Mouse (Mus musculus) liver, postnatal 0 days (tissue): Measurements from ENCODE around the gene Tmem86a.

Experiments
- CTCF ChIP-seq: sonication (generic); IDR thresholded peaks from 2 replicates; pipeline ENCODE4 v1.5.1; 2016; ENCODE audit warnings: antibody characterized with exemption, low read depth
- EP300 ChIP-seq: IDR thresholded peaks from 2 replicates; pipeline ENCODE4 v1.6.1; 2016; ENCODE audit warnings: antibody characterized with exemption, low read depth, mild to moderate bottlenecking

DNA sequence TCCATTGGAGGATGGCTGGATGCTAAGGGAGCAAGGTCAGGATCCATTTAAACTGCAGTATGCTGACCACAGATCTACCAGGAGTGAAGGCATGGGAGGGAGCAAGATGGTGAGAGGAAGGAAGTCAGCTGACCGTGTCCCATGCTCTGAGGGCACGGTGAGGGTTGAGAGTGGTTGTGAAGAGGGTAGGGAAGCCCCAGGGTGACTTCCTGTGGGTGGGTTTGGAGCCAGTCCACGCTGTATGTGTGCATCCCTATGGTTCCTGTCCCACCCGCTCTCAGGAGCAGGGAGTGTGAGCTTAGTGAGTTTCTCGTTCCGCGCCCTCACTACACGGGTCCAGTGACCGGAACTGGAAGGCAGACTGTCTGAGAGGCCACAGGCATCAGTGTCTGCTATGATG lies 5.3 kb downstream of the Tmem86a start:
- TF ChIP-seq EP300 = no peak
- no peak for TF ChIP-seq CTCF
